Mouse (Mus musculus): ENCODE measurements at regions not wholly inside any gene's neighbourhood (a gene's known extent, or its start where the extent isn't known, plus 50 kb on each side); places are given as distances from the start of the nearest gene placed in this dataset.

GRCm38 (mm10) chr10:126748696-126749466 is 152.3 kb downstream of the Atp23 start:
- H3K4me1 ChIP-seq (ENCODE audit: control insufficient read depth, insufficient read depth, insufficient read length, low read length), result no peaks in the 10 kb centered on the region
- 66% methylated on average over 17 of the region's 17 CpGs for WGBS
- H3K27ac ChIP-seq (ENCODE audit: insufficient read depth, low read depth, low read length), result no peak overlapping the region
- H3K4me3 ChIP-seq (ENCODE audit: low read depth, low read length), result no peak overlapping the region
- no peak for TF ChIP-seq CTCF (IDR thresholded peaks at IDR 0.05; ENCODE audit: extremely low read depth, insufficient read length, insufficient replicate concordance, low read depth, low read length)
- no peak for TF ChIP-seq POLR2A (IDR thresholded peaks at IDR 0.05; ENCODE audit: low read depth, low read length)
- no peaks in the 10 kb centered on the region for H3K36me3 ChIP-seq (ENCODE audit: control insufficient read depth, insufficient read depth, low read length)
- no peaks in the 10 kb centered on the region for H3K27me3 ChIP-seq (ENCODE audit: control insufficient read depth, insufficient read depth, low read length)

GRCm38 (mm10) chr10:126734661-126735060 is 166.5 kb downstream of the Atp23 start:
- Histone ChIP-seq H3K36me3 (ENCODE audit: control insufficient read depth, insufficient read depth, low read length) (no peaks in the 10 kb centered on the region), H3K4me1 (ENCODE audit: control insufficient read depth, insufficient read depth, insufficient read length, low read length) (no peaks in the 10 kb centered on the region), H3K27ac (ENCODE audit: insufficient read depth, low read depth, low read length) (no peak overlapping the region), H3K4me3 (ENCODE audit: low read depth, low read length) (no peak overlapping the region), H3K27me3 (ENCODE audit: control insufficient read depth, insufficient read depth, low read length) (no peaks in the 10 kb centered on the region)
- TF ChIP-seq POLR2A (IDR thresholded peaks at IDR 0.05; ENCODE audit: low read depth, low read length), result no peak
- TF ChIP-seq CTCF (IDR thresholded peaks at IDR 0.05; ENCODE audit: extremely low read depth, insufficient read length, insufficient replicate concordance, low read depth, low read length), result no peak
- WGBS, result 48% methylated on average over 2 of the region's 2 CpGs

- no peak for TF ChIP-seq POLR2A (IDR thresholded peaks at IDR 0.05; ENCODE audit: low read depth, low read length)
- TF ChIP-seq CTCF (IDR thresholded peaks at IDR 0.05; ENCODE audit: extremely low read depth, insufficient read length, insufficient replicate concordance, low read depth, low read length), result no peak
- no peak overlapping the region for H3K27ac ChIP-seq (ENCODE audit: insufficient read depth, low read depth, low read length)
- H3K4me1 ChIP-seq (ENCODE audit: control insufficient read depth, insufficient read depth, insufficient read length, low read length), result no peaks in the 10 kb centered on the region
- no peaks in the 10 kb centered on the region for H3K36me3 ChIP-seq (ENCODE audit: control insufficient read depth, insufficient read depth, low read length)
- 67% methylated on average over 4 of the region's 4 CpGs for WGBS
- H3K4me3 ChIP-seq (ENCODE audit: low read depth, low read length), result no peak overlapping the region
- H3K27me3 ChIP-seq (ENCODE audit: control insufficient read depth, insufficient read depth, low read length), result no peaks in the 10 kb centered on the region
Observed at GRCm38 (mm10) chr10:126727840-126728239, 173.3 kb downstream of the Atp23 start.

DNA sequence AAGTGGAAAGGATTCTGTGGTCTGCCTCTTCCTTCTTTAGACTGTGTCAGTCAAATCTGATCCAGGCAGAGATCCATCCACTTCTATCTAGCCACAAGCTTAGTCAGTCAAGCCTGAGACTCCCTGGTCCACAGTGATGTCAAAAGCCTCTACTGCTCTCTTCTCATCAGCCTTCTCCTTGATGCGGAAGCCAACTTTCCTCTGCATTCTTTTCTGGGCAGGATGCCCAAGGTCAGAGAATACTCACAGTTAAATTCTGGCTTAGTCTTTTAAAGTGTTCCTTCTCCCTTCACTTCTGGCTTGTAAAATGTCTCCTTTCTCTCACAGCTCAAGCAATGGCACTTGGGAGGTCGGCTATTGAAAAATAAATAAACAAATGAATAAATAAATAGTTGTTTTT is 183.2 kb downstream of the Atp23 start:
- Histone ChIP-seq H3K36me3 (ENCODE audit: control insufficient read depth, insufficient read depth, low read length) (no peaks in the 10 kb centered on the region), H3K4me3 (ENCODE audit: low read depth, low read length) (no peak overlapping the region), H3K27me3 (ENCODE audit: control insufficient read depth, insufficient read depth, low read length) (no peaks in the 10 kb centered on the region), H3K4me1 (ENCODE audit: control insufficient read depth, insufficient read depth, insufficient read length, low read length) (no peaks in the 10 kb centered on the region), H3K27ac (ENCODE audit: insufficient read depth, low read depth, low read length) (no peak overlapping the region)
- WGBS, result 60% methylated on average over 2 of the region's 2 CpGs
- TF ChIP-seq CTCF (IDR thresholded peaks at IDR 0.05; ENCODE audit: extremely low read depth, insufficient read length, insufficient replicate concordance, low read depth, low read length), result no peak
- no peak for TF ChIP-seq POLR2A (IDR thresholded peaks at IDR 0.05; ENCODE audit: low read depth, low read length)

DNA sequence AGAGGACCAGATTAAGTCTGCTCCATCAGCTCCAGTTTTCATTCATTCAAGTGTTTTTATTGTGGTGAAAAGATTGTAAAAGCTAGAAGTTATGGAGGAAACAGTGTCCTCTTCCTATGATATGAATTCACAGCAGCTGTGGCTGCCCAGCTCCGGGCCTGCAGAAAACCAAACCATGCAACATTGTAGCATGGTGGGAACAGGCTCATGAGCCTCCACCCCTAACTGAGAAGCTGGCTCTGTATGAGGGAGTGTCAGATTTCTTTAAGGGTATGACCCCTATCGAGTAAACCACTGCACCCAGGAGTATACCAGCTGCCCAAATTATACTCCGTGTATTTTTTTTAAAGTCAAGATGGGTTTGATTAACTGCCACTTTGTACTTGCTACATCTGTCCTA is 189.4 kb downstream of the Atp23 start:
- no peak overlapping the region for H3K4me3 ChIP-seq (ENCODE audit: low read depth, low read length)
- no peaks in the 10 kb centered on the region for H3K27me3 ChIP-seq (ENCODE audit: control insufficient read depth, insufficient read depth, low read length)
- no peak overlapping the region for H3K27ac ChIP-seq (ENCODE audit: insufficient read depth, low read depth, low read length)
- no peaks in the 10 kb centered on the region for H3K36me3 ChIP-seq (ENCODE audit: control insufficient read depth, insufficient read depth, low read length)
- H3K4me1 ChIP-seq (ENCODE audit: control insufficient read depth, insufficient read depth, insufficient read length, low read length), result no peaks in the 10 kb centered on the region
- 41% methylated on average over 3 of the region's 3 CpGs for WGBS
- TF ChIP-seq CTCF (IDR thresholded peaks at IDR 0.05; ENCODE audit: extremely low read depth, insufficient read length, insufficient replicate concordance, low read depth, low read length), result no peak

GRCm38 (mm10) chr10:126709219-126709917 is 191.8 kb downstream of the Atp23 start:
- no peak overlapping the region for H3K4me3 ChIP-seq (ENCODE audit: low read depth, low read length)
- H3K36me3 ChIP-seq (ENCODE audit: control insufficient read depth, insufficient read depth, low read length), result no peaks in the 10 kb centered on the region
- H3K4me1 ChIP-seq (ENCODE audit: control insufficient read depth, insufficient read depth, insufficient read length, low read length), result no peaks in the 10 kb centered on the region
- TF ChIP-seq CTCF (IDR thresholded peaks at IDR 0.05; ENCODE audit: extremely low read depth, insufficient read length, insufficient replicate concordance, low read depth, low read length) (no peak), POLR2A (IDR thresholded peaks at IDR 0.05; ENCODE audit: low read depth, low read length) (no peak)
- 81% methylated on average over 14 of the region's 14 CpGs for WGBS
- no peaks in the 10 kb centered on the region for H3K27me3 ChIP-seq (ENCODE audit: control insufficient read depth, insufficient read depth, low read length)
- no peak overlapping the region for H3K27ac ChIP-seq (ENCODE audit: insufficient read depth, low read depth, low read length)

DNA sequence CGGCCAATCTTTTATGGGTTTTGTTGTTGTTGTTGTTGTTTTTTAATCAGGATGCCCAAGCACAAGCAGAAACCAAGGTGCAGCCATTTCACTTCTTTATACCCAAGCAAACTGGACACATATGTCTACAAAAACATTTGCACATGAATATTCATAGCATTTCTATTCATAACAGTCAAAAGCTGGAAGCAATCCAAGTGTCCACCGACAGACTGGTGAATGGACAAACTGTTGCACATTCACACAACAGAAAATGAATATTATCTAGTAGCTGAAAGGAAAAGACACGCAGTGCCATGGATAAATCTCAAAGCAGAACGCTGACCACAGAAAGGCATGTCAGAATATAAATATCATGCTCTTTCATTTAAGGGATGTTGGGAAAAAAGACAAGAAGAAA is 192.4 kb downstream of the Atp23 start:
- TF ChIP-seq POLR2A (IDR thresholded peaks at IDR 0.05; ENCODE audit: low read depth, low read length) (no peak), CTCF (IDR thresholded peaks at IDR 0.05; ENCODE audit: extremely low read depth, insufficient read length, insufficient replicate concordance, low read depth, low read length) (no peak)

More for the DNA sequence above, 192.4 kb downstream of the Atp23 start:
- H3K4me1 ChIP-seq (ENCODE audit: control insufficient read depth, insufficient read depth, insufficient read length, low read length), result no peaks in the 10 kb centered on the region
- WGBS, result 76% methylated on average over 4 of the region's 4 CpGs
- H3K27me3 ChIP-seq (ENCODE audit: control insufficient read depth, insufficient read depth, low read length), result no peaks in the 10 kb centered on the region
- no peak overlapping the region for H3K4me3 ChIP-seq (ENCODE audit: low read depth, low read length)
- H3K27ac ChIP-seq (ENCODE audit: insufficient read depth, low read depth, low read length), result no peak overlapping the region
- H3K36me3 ChIP-seq (ENCODE audit: control insufficient read depth, insufficient read depth, low read length), result no peaks in the 10 kb centered on the region
